Mouse (Mus musculus) cortical plate, adult 2 months (tissue): ENCODE measurements at regions not wholly inside any gene's neighbourhood (a gene's known extent, or its start where the extent isn't known, plus 50 kb on each side); places are given as distances from the start of the nearest gene placed in this dataset.

Experiments
- H3K27ac ChIP-seq: fragments of 200-500 bp; 2 replicates; pipeline ENCODE4 v1.5.1; 2012; ENCODE audit warnings: low read length, control low read depth, inconsistent platforms; ENCODE audit not compliant: insufficient read depth
- H3K4me1 ChIP-seq: fragments of 200-500 bp; 2 replicates; pipeline ENCODE4 v1.6.1; 2011; ENCODE audit warnings: low read length; ENCODE audit not compliant: control insufficient read depth, insufficient read depth
- H3K4me3 ChIP-seq: fragments of 200-500 bp; 2 replicates; pipeline ENCODE4 v1.5.1; 2011; ENCODE audit warnings: mild to moderate bottlenecking, low read length, control low read depth; ENCODE audit not compliant: insufficient read depth
- CTCF ChIP-seq: fragments of 200-500 bp; IDR thresholded peaks from 2 replicates; pipeline ENCODE4 v1.5.1; 2011; ENCODE audit warnings: mild to moderate bottlenecking, control low read depth, low read length; ENCODE audit not compliant: insufficient read depth; ENCODE audit errors: extremely low read depth
- POLR2A ChIP-seq: fragments of 200-500 bp; IDR thresholded peaks from 2 replicates; pipeline ENCODE4 v1.6.1; 2011; ENCODE audit warnings: mild to moderate bottlenecking, low read length, control low read depth; ENCODE audit not compliant: insufficient read depth; ENCODE audit errors: extremely low read depth

GRCm38 (mm10) chr14:114945744-114946143, 146.3 kb upstream of the Gpc5 start:
- Histone ChIP-seq H3K4me3 (no peak overlapping the region), H3K4me1 (no peaks in the 10 kb centered on the region), H3K27ac (no peak overlapping the region)
- TF ChIP-seq CTCF, result no peak
- TF ChIP-seq POLR2A, result no peak

DNA sequence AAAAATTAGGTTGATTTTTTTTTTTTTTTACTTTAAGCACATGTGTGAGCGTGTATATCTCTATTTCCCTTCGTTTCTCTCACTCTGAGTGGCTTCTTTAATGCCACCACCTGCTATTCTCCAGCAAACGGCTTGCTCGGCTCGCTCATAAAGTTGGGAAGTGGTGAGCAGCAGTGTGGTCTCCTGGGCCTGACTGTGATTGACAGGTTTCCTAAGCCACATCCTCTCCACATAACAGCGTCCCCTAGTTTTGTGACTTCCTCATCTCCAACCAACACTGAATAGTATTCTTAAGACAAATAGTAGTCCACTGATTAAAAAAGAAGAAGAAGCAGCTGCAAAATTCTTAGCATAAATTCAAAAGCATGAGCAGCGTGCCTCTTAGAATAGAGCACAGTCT, 145.7 kb upstream of the Gpc5 start:
- TF ChIP-seq CTCF (no peak), POLR2A (no peak)
- H3K4me3 ChIP-seq, result no peak overlapping the region
- no peaks in the 10 kb centered on the region for H3K4me1 ChIP-seq
- H3K27ac ChIP-seq, result no peak overlapping the region

DNA sequence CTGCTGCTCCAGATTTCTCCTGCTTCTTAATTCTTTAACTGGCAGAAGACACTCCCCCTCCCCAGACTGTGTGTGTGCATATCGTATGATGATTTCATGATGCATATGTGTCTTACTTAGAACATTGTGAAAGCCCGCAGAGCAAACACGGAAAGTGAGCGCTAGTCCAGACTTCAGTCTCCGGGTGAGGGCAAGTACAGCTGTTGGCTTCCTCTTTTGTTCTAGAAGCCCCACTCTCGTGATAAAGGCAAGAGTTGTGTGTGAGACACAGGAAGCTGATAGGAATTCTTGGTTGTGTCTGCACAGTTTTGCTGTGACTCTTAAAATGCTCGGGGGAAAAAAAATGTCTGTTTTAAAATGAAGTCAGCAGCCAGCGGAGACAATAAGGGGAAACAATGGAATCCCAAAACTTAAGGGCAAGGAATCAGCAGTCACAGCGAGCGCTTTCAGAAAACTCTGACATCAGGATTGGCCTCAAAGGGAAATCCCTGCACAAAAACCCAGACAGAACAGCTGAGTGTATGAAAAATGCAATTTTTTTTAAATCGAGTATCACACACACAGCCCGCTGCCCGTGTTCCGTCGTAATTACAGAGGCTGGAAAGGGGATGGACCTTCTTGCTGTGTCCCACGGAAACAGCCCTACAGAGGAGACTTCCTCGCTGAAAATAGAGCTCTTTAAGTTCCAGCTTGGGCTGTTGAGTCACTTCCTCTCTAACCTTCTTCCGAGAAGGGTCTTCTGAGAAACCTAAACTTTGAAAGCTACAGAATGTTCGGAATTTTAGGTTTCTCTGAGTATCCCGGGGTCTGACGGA, 143.5 kb upstream of the Gpc5 start:
- no peaks in the 10 kb centered on the region for H3K4me1 ChIP-seq
- H3K4me3 ChIP-seq, result no peak overlapping the region
- H3K27ac ChIP-seq, result no peak overlapping the region
- no peak for TF ChIP-seq CTCF
- TF ChIP-seq POLR2A, result no peak

DNA sequence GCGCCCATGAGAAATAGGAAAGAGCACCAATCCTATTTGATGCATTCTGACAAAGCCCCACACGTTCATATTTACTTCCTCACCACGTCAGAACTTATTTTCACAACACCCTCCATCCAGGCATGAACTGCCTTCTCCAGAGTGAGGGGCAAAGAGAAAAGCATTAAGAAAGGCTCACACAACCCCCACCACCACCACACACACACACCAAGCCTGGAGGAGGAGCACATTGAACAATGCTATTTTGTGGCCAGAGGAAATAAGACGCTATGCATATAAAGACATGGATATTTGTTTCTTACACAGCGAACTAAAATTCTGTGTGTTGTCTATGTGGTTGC, 142.9 kb upstream of the Gpc5 start:
- no peak overlapping the region for H3K4me3 ChIP-seq
- TF ChIP-seq POLR2A, result no peak
- no peak for TF ChIP-seq CTCF
- H3K27ac ChIP-seq, result no peak overlapping the region
- H3K4me1 ChIP-seq, result no peaks in the 10 kb centered on the region

- no peak overlapping the region for H3K27ac ChIP-seq
- no peaks in the 10 kb centered on the region for H3K4me1 ChIP-seq
- no peak for TF ChIP-seq CTCF
- TF ChIP-seq POLR2A, result no peak
- no peak overlapping the region for H3K4me3 ChIP-seq
Measured at GRCm38 (mm10) chr14:114952280-114952679, 139.7 kb upstream of the Gpc5 start.

- Histone ChIP-seq H3K4me1 (no peaks in the 10 kb centered on the region), H3K27ac (no peak overlapping the region), H3K4me3 (no peak overlapping the region)
- no peak for TF ChIP-seq CTCF
- no peak for TF ChIP-seq POLR2A
Measured at GRCm38 (mm10) chr14:114953070-114953665, 138.8 kb upstream of the Gpc5 start.

- Histone ChIP-seq H3K4me3 (no peak overlapping the region), H3K4me1 (no peaks in the 10 kb centered on the region), H3K27ac (no peak overlapping the region)
- no peak for TF ChIP-seq CTCF
- TF ChIP-seq POLR2A, result no peak
Measured at GRCm38 (mm10) chr14:114954287-114954686, 137.7 kb upstream of the Gpc5 start.

DNA sequence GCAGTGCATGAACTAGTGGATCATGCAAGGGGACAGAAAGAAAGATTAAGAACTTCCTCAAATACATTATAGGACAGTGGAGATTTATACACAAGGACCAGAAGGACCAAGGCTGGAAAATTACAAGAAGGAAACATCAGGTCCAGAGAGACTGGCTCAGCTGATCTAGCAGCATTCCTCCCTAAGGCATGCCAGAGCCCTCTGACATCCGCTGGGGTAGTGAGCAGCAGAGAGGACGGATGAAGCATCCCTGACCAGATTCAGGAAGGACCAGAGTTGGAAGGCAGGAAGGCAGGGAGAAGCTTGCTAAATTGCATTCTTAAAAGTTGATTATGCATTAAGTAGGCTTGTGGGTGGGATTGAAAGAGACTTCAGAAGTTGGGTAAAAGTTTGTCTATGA, 136.4 kb upstream of the Gpc5 start:
- Histone ChIP-seq H3K4me3 (no peak overlapping the region), H3K4me1 (no peaks in the 10 kb centered on the region), H3K27ac (no peak overlapping the region)
- TF ChIP-seq POLR2A (no peak), CTCF (no peak)

- TF ChIP-seq CTCF, result no peak
- no peak for TF ChIP-seq POLR2A
Measured at GRCm38 (mm10) chr14:114960273-114960672, 131.7 kb upstream of the Gpc5 start.

DNA sequence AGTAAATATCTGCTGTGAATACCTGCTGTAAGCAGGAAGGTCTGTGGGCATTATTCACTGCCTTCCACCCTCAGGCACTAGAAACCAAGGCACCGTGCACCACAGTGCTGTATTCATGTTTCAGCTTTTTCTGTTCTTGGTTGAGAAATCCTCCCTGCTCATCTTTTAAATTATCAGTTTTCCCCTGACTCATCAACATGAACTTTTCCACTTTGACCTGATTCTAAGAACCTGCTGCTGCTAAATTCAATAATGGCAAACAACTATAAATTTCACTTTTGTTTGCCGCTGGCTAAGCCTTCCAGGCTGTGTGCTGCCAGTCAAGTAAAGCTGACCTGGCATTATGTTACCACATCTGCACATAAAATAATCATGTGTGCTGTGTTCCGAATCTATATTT, 126.1 kb upstream of the Gpc5 start:
- Histone ChIP-seq H3K4me1 (no peaks in the 10 kb centered on the region), H3K4me3 (no peak overlapping the region), H3K27ac (no peak overlapping the region)
- no peak for TF ChIP-seq POLR2A

More at GRCm38 (mm10) chr14:114960273-114960672, 131.7 kb upstream of the Gpc5 start:
- H3K27ac ChIP-seq, result no peak overlapping the region
- H3K4me3 ChIP-seq, result no peak overlapping the region
- H3K4me1 ChIP-seq, result no peaks in the 10 kb centered on the region
